18 mouse cellular contexts compared by ENCODE assay signal in genomic region chr9:72333221-72333620, GRCm38 (mm10).
"Had no signal": no experiment of that assay in that cellular context is flagged by ENCODE, and none has a peak within 500 bp of the region (broad histone marks: within the 10 kb centered on the region; RNA-seq: fewer than 3 reads in every experiment).

No protein-coding gene starts in this region.

- H3K9ac ChIP-seq: lung, embryonic 14.5 days; midbrain, embryonic 12.5 days; neural tube, embryonic 13.5 days; neural tube, embryonic 15.5 days had no signal

- ATAC-seq: midbrain, embryonic 16.5 days had no signal

- DNase-seq: lung, adult 18-20 months; lung, embryonic 14.5 days; lung, postnatal 10 days; lung, postnatal 4 days; midbrain, embryonic 14.5 days; retina, postnatal 1 day; right cerebral cortex, adult 18-20 months; right cerebral cortex, postnatal 25 days; right cerebral cortex, postnatal 4 days; spleen, adult 18-20 months; thymus, adult 18-20 months; thymus, postnatal 36 days had no signal

- H3K4me1 ChIP-seq: midbrain, embryonic 10.5 days; midbrain, embryonic 12.5 days; neural tube, embryonic 13.5 days; neural tube, embryonic 15.5 days had no signal

- H3K4me2 ChIP-seq: lung, embryonic 14.5 days; midbrain, embryonic 12.5 days; neural tube, embryonic 13.5 days; neural tube, embryonic 15.5 days had no signal

- H3K27ac ChIP-seq: midbrain, embryonic 10.5 days; midbrain, embryonic 12.5 days; neural tube, embryonic 13.5 days; neural tube, embryonic 15.5 days had no signal

- H3K36me3 ChIP-seq: neural tube, embryonic 15.5 days had no signal

- H3K4me3 ChIP-seq: midbrain, embryonic 10.5 days; midbrain, embryonic 12.5 days; myocyte; neural tube, embryonic 13.5 days; neural tube, embryonic 15.5 days had no signal

- H3K9me3 ChIP-seq: midbrain, embryonic 10.5 days; midbrain, embryonic 12.5 days; neural tube, embryonic 13.5 days; neural tube, embryonic 15.5 days had no signal

- H3K27me3 ChIP-seq: midbrain, embryonic 12.5 days; neural tube, embryonic 13.5 days; neural tube, embryonic 15.5 days had no signal
